Mouse (Mus musculus) retina, embryonic 14.5 days (tissue): ENCODE data around the gene Ddx51.

Experiments
- DNase-seq: peaks from one replicate; pipeline ENCODE4 v3.0.0-alpha.2; 2015; ENCODE audit warnings: low spot score

The Ddx51 gene

GRCm38 (mm10) chr5:110652719-110653648 is at the start of gene Ddx51, which contains the start of gene Noc4l:
Ddx51 (plus strand) TSS chr5:110653451.
Noc4l (minus strand) TSS chr5:110653417.
- peak; percentile 99 for DNase-seq

DNA sequence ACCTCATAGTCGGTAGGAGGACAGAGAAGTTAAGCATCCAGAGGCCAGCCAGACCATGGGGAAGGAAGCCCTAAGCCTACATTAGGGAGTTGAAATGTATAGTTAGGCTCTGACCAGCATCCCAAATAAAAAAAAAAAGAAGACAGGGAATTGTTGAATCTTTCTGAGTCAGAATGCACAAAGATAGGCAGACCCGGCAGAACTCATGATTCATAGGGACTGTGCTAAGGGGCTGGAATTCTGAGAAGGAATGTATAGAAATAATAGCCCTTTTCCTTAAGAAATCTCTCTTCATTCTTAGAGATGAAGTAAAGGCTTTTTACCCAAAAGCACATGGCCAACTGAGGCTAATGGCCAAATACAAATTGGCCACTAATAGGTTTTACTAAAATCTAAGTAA is 48.9 kb upstream of the Ddx51 start:
- no peak for DNase-seq

GRCm38 (mm10) chr5:110605531-110606221 is 47.6 kb upstream of the Ddx51 start:
- DNase-seq: no peak

DNA sequence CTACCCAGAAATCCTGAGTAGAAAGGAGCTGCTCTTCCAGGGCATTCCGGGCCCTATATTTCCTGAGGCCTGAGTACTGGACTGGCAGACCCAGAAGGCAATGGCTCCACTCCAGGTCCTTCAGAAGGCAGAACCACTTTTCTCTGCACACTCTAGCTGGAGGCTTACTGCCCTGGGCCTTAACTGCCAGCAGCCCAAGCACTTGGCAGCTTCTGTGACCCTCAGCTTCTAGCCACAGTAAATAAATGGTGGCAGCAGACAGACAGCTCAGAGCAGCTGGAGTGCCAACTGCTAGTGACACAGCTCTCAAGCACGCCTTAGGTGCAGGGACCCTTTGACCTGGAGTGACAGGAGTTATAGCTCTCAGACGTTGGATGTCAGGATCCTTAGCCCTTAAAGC is 45.5 kb upstream of the Ddx51 start:
- DNase-seq: no peak

GRCm38 (mm10) chr5:110608336-110608735 is 44.9 kb upstream of the Ddx51 start:
- peak; percentile 81 for DNase-seq

DNA sequence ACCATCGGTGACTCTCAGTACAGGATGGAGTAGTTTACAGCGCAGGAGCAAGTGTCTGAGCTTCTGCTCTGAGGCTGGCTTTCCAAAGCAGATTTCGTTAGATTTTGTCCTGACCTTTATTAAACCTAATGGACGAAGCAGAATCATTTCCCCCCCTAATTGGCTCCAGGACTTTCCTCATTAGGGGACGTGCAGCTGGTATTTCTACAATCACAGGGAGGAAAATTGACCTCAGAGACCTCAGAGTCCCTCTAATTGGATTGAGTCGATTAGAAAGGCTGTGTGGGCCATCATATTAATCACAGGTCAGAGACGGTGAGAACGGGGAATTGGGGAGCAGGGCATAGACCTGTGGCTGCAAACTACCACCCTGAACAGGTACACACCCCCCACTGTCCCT is 44.3 kb upstream of the Ddx51 start:
- DNase-seq: peak; percentile 85

- DNase-seq: no peak
Observed at GRCm38 (mm10) chr5:110609425-110609824, 43.8 kb upstream of the Ddx51 start.

- DNase-seq: no peak
Observed at GRCm38 (mm10) chr5:110609868-110610267, 43.4 kb upstream of the Ddx51 start.

GRCm38 (mm10) chr5:110610484-110610883 is 42.8 kb upstream of the Ddx51 start:
- no peak for DNase-seq

GRCm38 (mm10) chr5:110611435-110612158 is 41.7 kb upstream of the Ddx51 start:
- no peak for DNase-seq

GRCm38 (mm10) chr5:110619226-110619625 is 34.0 kb upstream of the Ddx51 start:
- DNase-seq: no peak

DNA sequence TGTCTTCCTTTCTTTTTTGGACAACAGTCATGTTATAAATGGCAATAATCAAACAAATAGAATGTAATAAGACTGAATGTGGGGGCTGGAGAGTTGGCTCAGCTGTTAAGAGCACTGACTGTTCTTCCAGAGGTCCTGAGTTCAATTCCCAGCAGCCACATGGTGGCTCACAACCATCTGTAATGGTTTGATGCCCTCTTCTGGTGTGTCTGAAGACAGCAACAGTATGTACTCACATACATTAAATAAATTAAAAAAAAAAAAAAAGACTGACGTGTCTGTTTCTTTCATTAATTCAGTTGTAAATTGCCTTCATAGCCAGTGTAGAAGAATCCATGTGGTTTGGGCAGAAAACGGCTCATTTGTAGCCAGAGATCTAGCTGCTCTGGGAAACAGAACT is 28.9 kb upstream of the Ddx51 start:
- DNase-seq: no peak

- no peak for DNase-seq
Observed at GRCm38 (mm10) chr5:110627351-110627750, 25.9 kb upstream of the Ddx51 start.

- DNase-seq: no peak
Observed at GRCm38 (mm10) chr5:110628156-110628555, 25.1 kb upstream of the Ddx51 start.

- no peak for DNase-seq
Observed at GRCm38 (mm10) chr5:110629525-110630120, 23.6 kb upstream of the Ddx51 start.

DNA sequence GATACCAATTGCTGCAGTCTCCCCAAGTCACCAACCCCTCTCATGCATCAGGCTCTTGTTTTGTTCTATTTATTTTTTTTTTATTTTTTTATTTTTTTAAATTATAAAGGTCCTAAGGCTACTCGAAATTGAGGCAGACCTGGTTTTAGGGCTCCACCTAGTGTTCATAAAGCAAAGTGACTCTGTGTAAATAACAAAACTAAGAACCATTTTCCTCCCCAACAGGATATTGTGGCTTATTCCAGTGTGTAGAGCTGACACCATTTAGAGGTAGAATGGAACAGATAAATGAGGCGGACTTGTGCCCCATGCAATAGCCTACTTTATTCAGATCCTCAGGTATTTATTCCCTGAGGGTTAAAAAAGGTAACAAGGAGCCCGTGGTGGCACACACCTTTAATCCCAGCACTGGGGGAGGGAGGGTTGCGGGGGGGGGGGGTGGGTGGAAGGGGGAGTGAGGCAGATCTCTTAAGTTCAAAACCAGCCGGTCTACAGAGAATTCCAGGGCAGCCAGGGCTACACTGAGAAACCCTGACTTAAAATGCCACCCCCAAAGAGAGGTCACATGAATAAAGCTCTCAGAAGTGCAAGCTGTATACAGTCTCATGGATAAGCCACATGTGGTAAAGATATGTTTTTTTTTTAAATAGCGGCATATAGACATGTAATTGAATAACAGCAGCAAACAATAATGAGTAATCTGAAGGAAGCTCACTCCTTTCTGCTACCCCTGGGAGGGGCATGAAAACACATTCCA is 17.1 kb upstream of the Ddx51 start:
- no peak for DNase-seq

GRCm38 (mm10) chr5:110638306-110639074 is 14.8 kb upstream of the Ddx51 start:
- no peak for DNase-seq

DNA sequence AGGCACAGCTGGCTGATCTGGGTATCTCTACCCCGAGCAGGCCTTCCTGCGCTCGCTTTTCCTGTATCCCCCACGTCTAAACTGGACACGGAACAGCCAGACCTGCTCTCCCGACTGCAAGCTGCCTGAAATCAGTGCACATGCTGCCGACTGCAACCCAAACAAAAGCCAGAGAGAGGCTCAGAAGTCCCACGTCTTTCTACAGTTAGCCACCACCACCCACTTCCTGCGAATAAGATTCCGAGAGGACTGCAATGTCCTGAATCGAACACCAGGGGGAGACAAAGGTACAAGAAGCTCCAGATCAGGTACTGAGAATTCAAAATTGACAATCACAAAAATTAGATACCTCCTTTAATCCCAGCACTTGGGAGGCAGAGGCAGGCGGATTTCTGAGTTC is 13.8 kb upstream of the Ddx51 start:
- DNase-seq: peak; percentile 86

DNA sequence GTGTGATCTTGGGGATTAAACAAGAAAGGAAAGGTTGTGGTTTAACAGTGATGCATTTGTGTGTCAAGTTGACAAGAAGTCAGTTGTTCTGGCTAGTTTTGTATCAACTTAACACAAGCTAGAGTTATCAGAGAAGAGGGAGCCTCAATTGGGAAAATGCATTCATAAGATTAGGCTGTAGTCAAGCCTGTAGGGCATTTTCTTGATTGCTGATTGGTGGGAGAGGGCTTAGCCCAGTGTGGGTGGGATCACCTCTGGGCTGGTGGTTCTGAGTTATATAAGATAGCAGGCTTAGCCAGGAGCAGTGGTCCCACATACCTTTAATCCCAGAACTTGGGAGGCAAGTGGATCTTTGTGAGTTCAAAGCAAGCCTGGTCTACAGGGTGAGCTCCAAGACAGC is 6.9 kb upstream of the Ddx51 start:
- DNase-seq: no peak

- no peak for DNase-seq
Observed at GRCm38 (mm10) chr5:110653686-110654085, 435 bp downstream of the Ddx51 start.

- DNase-seq: no peak
Observed at GRCm38 (mm10) chr5:110659682-110660081, 6.4 kb downstream of the Ddx51 start.
